Comparison of ENCODE assay signal across 24 mouse cellular contexts in genomic region chr15:41223801-41224200, GRCm38 (mm10).
"Had no signal": no experiment of that assay in that cellular context is flagged by ENCODE, and none has a peak within 500 bp of the region (broad histone marks: within the 10 kb centered on the region; RNA-seq: fewer than 3 reads in every experiment).

No protein-coding gene starts in this region.

- DNase-seq: cerebellum, adult 9-11 months; cerebellum, postnatal 10 days; cerebellum, postnatal 14 days; cerebellum, postnatal 25 days; cerebellum, postnatal 36 days; embryo, embryonic 11 days; forebrain, postnatal 0 days; gastrocnemius, adult 2 months; gastrocnemius, postnatal 10 days; gastrocnemius, postnatal 14 days; gastrocnemius, postnatal 25 days; gastrocnemius, postnatal 36 days; heart, adult 11 months; heart, adult 18-20 months; heart, adult 2 months had no signal

- H3K36me3 ChIP-seq: embryonic facial prominence, embryonic 12.5 days; embryonic facial prominence, embryonic 13.5 days; embryonic facial prominence, embryonic 15.5 days; forebrain, embryonic 10.5 days; forebrain, embryonic 12.5 days; forebrain, embryonic 15.5 days; heart, embryonic 10.5 days had no signal

- H3K9me3 ChIP-seq: embryonic facial prominence, embryonic 12.5 days; embryonic facial prominence, embryonic 13.5 days; embryonic facial prominence, embryonic 15.5 days; forebrain, embryonic 10.5 days; forebrain, embryonic 12.5 days; forebrain, embryonic 13.5 days; forebrain, embryonic 15.5 days; heart, embryonic 10.5 days had no signal

- H3K4me3 ChIP-seq: embryonic facial prominence, embryonic 12.5 days; embryonic facial prominence, embryonic 13.5 days; embryonic facial prominence, embryonic 15.5 days; erythroblast, embryonic 14.5 days; forebrain, embryonic 10.5 days; forebrain, embryonic 12.5 days; forebrain, embryonic 13.5 days; forebrain, embryonic 15.5 days; gastrocnemius, adult 2 months; heart, adult 2 months; heart, embryonic 10.5 days had no signal

- H3K27ac ChIP-seq: embryonic facial prominence, embryonic 12.5 days; embryonic facial prominence, embryonic 13.5 days; embryonic facial prominence, embryonic 15.5 days; forebrain, embryonic 10.5 days; forebrain, embryonic 12.5 days; forebrain, embryonic 13.5 days; forebrain, embryonic 15.5 days; gastrocnemius, adult 2 months; heart, adult 2 months; heart, embryonic 10.5 days had no signal

- H3K4me1 ChIP-seq: embryonic facial prominence, embryonic 12.5 days; embryonic facial prominence, embryonic 13.5 days; embryonic facial prominence, embryonic 15.5 days; forebrain, embryonic 10.5 days; forebrain, embryonic 12.5 days; forebrain, embryonic 13.5 days; forebrain, embryonic 15.5 days; heart, embryonic 10.5 days had no signal

- H3K27me3 ChIP-seq: embryonic facial prominence, embryonic 12.5 days; embryonic facial prominence, embryonic 13.5 days; embryonic facial prominence, embryonic 15.5 days; forebrain, embryonic 12.5 days; forebrain, embryonic 13.5 days; forebrain, embryonic 15.5 days had no signal
